Mouse (Mus musculus) cortical plate, adult 2 months (tissue): ENCODE measurements at regions not wholly inside any gene's neighbourhood (a gene's known extent, or its start where the extent isn't known, plus 50 kb on each side); places are given as distances from the start of the nearest gene placed in this dataset.

Source experiments
- CTCF ChIP-seq: fragments of 200-500 bp; IDR thresholded peaks from 2 replicates; pipeline ENCODE4 v1.5.1; 2011; ENCODE audit warnings: mild to moderate bottlenecking, control low read depth, low read length; ENCODE audit not compliant: insufficient read depth; ENCODE audit errors: extremely low read depth
- POLR2A ChIP-seq: fragments of 200-500 bp; IDR thresholded peaks from 2 replicates; pipeline ENCODE4 v1.6.1; 2011; ENCODE audit warnings: mild to moderate bottlenecking, low read length, control low read depth; ENCODE audit not compliant: insufficient read depth; ENCODE audit errors: extremely low read depth

GRCm38 (mm10) chr13:69062692-69063233, 63.4 kb upstream of the Adcy2 start:
- no peak for TF ChIP-seq CTCF
- TF ChIP-seq POLR2A, result no peak
